Mouse (Mus musculus): ENCODE data around the gene Tex14.
"Not testable (repeated sequence)": the region's sequence is repeated elsewhere in the genome, so short reads cannot be mapped to it uniquely, and the experiment has no call there.

Gene Tex14

GRCm38 (mm10) chr11:87404876-87405275 is at the start of gene Tex14, which contains the start of gene Rad51c:
Gene Tex14, plus strand, starts transcription at chr11:87405065.
Gene Rad51c, minus strand, starts transcription at chr11:87404954.
- no peak for DNase-seq (ENCODE audit: extremely low spot score, low spot score)

- peak; percentile 58 for DNase-seq (ENCODE audit: extremely low spot score, low spot score)
Observed at GRCm38 (mm10) chr11:87357317-87358300, 47.3 kb upstream of the Tex14 start.

- peak; percentile 89 for DNase-seq (ENCODE audit: extremely low spot score, low spot score)
Observed at GRCm38 (mm10) chr11:87358331-87359261, 46.3 kb upstream of the Tex14 start, which contains the start of gene Ppm1e. Gene Ppm1e, minus strand, starts transcription at chr11:87359023.

- no peak for DNase-seq (ENCODE audit: extremely low spot score, low spot score)
Observed at GRCm38 (mm10) chr11:87359262-87359612, 45.6 kb upstream of the Tex14 start.

- DNase-seq (ENCODE audit: extremely low spot score, low spot score), result no peak
Observed at GRCm38 (mm10) chr11:87365120-87365519, 39.7 kb upstream of the Tex14 start.

GRCm38 (mm10) chr11:87367061-87367460 is 37.8 kb upstream of the Tex14 start:
- DNase-seq (ENCODE audit: extremely low spot score, low spot score), result no peak

GRCm38 (mm10) chr11:87367865-87368580 is 36.8 kb upstream of the Tex14 start:
- no peak for DNase-seq (ENCODE audit: extremely low spot score, low spot score)

- no peak for DNase-seq (ENCODE audit: extremely low spot score, low spot score)
Observed at GRCm38 (mm10) chr11:87384551-87384950, 20.3 kb upstream of the Tex14 start.

- DNase-seq (ENCODE audit: extremely low spot score, low spot score), result no peak
Observed at GRCm38 (mm10) chr11:87385676-87386075, 19.2 kb upstream of the Tex14 start.

- no peak for DNase-seq (ENCODE audit: extremely low spot score, low spot score)
Observed at GRCm38 (mm10) chr11:87393855-87394254, 11.0 kb upstream of the Tex14 start.

- no peak for DNase-seq (ENCODE audit: extremely low spot score, low spot score)
Observed at GRCm38 (mm10) chr11:87398402-87398801, 6.5 kb upstream of the Tex14 start.

GRCm38 (mm10) chr11:87404111-87404853 is 583 bp upstream of the Tex14 start:
- DNase-seq (ENCODE audit: extremely low spot score, low spot score), result peak; percentile 98

GRCm38 (mm10) chr11:87413412-87413811 is 8.5 kb downstream of the Tex14 start:
- not testable (repeated sequence) for DNase-seq (ENCODE audit: extremely low spot score, low spot score)

- no peak for DNase-seq (ENCODE audit: extremely low spot score, low spot score)
Observed at GRCm38 (mm10) chr11:87416120-87416519, 11.3 kb downstream of the Tex14 start.

GRCm38 (mm10) chr11:87420861-87421260 is 16.0 kb downstream of the Tex14 start:
- DNase-seq (ENCODE audit: extremely low spot score, low spot score), result no peak

- DNase-seq (ENCODE audit: extremely low spot score, low spot score), result peak; percentile 44
Observed at GRCm38 (mm10) chr11:87421760-87422201, 16.9 kb downstream of the Tex14 start.

- peak; percentile 75 for DNase-seq (ENCODE audit: extremely low spot score, low spot score)
Observed at GRCm38 (mm10) chr11:87422511-87423340, 17.9 kb downstream of the Tex14 start.

GRCm38 (mm10) chr11:87423551-87424325 is 18.9 kb downstream of the Tex14 start:
- no peak for DNase-seq (ENCODE audit: extremely low spot score, low spot score)

GRCm38 (mm10) chr11:87426121-87426449 is 21.2 kb downstream of the Tex14 start:
- DNase-seq (ENCODE audit: extremely low spot score, low spot score), result no peak
